Mouse (Mus musculus) CH12.LX (cell line): ENCODE results near the gene Mpst.

ENCODE experiments used
- EP300 ChIP-seq: IDR thresholded peaks from 2 replicates; pipeline ENCODE4 v1.6.1; 2011; ENCODE audit warnings: low read length, improper control_type of control experiment
- MAX ChIP-seq: IDR thresholded peaks from 2 replicates; pipeline ENCODE4 v1.6.1; 2011; ENCODE audit warnings: low read length, improper control_type of control experiment
- MEF2A ChIP-seq: IDR thresholded peaks from 2 replicates; pipeline ENCODE4 v1.6.1; 2014; ENCODE audit warnings: low read depth, mild to moderate bottlenecking, inconsistent platforms, low read length, improper control_type of control experiment, borderline replicate concordance
- POLR2A ChIP-seq: IDR thresholded peaks from 2 replicates; pipeline ENCODE4 v1.6.1; 2011; ENCODE audit warnings: low read depth, mild to moderate bottlenecking, improper control_type of control experiment, low read length
- SIN3A ChIP-seq: IDR thresholded peaks from 2 replicates; pipeline ENCODE4 v1.6.1; 2012; ENCODE audit warnings: low read length, improper control_type of control experiment, inconsistent platforms
- TBP ChIP-seq: conservative IDR thresholded peaks from 2 replicates; pipeline ENCODE4 v1.6.1; 2011; ENCODE audit warnings: low read depth, low read length, improper control_type of control experiment
- ZNF384 ChIP-seq: IDR thresholded peaks from 2 replicates; pipeline ENCODE4 v1.6.1; 2012; ENCODE audit warnings: low read depth, low read length, improper control_type of control experiment, inconsistent platforms

DNA sequence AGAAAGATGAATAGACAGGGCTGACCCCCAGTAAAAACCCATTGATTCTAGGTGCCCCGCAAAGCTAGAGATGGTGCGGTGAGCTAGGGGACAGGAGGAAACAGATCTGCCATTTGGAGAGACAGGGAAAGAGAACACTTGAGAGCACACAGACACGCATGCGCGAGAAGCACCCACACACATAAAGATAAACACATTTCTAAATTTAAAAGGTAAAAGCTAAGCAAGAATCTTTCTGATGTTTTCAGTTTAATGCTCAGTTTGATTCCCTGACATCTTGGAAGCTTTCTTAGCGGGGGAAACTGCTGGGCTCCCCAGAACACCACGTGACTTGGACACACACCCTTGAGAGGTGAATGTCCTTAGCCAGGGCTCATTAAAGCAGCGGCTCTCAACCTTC lies 39.3 kb upstream of the Mpst start:
- TF ChIP-seq TBP (no peak), EP300 (no peak), SIN3A (no peak), POLR2A (no peak), ZNF384 (no peak), MEF2A (no peak), MAX (no peak)
